In the genomic region with DNA sequence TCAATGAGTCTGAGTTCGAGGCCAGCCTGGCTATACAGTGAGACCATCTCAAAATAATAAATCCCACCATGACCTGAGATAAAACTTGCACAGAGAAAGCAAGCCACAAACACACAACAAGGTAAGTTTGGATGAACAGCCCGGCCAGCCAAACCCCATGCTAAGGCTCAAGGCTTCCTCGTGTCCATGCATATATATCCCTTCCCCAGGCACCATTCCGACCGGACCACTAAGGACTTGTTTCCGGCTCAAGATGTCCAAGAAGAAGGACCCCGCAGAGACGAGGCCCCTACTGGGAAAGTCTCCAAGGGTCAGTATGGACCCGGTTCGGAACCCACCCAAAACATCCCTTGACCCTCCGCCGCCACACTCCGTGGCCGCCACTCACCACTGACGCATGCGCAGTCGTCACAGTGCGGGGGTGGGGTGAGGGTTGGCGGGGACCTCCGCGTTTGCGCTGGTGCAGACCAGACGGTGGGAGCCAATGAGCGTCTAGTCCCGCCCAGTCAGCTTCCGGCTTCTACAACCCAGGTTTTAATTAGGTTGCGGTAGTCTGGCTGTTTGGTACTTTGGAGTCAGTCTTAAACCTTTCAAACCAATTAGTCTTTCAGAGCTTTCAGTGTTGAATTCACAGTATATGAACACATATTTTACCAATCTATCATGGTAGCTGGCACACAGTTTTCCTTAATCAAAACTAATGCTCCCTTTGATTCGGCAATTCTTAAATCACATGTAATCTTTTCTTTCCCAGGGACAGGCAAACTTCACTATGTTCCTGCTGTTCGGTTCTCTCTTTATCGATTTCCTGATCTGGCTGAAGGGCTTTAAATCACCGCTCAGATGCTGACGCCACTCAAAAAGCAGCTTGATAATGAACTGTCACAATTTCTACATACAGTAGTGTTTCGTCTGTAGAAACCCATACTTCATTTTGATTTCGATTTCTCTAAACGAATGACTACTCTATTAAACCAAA, we compare ENCODE assay signal across 8 mouse cellular contexts. TPM values are rescaled to one million over a fixed set of nuclear protein-coding genes. Genes with fewer than 3 reads are reported as not detected.
A peak's percentile ranks its signal among the peaks of the same experiment; 100 is the strongest.
DNase-seq lines count a peak whose midpoint lies in the region; ATAC-seq and TF ChIP-seq lines count a peak whose summit lies in the region.

Gene Eef1akmt1 (minus strand): TSS at position 458 of the 979 bp plus-strand sequence.

- intact Hi-C loops in heart, postnatal 36 days (cut with DNase I): loop anchor here (5.0 kb wide), 1 partner anchor 34 kb away; no protein-coding TSS in a partner anchor

- WGBS in forebrain, embryonic 16.5 days: 10% methylated on average over 35 of the region's 35 CpGs
- 7% methylated on average over 35 of the region's 35 CpGs for WGBS in lung, embryonic 14.5 days
- 6% methylated on average over 35 of the region's 35 CpGs for WGBS in olfactory bulb, adult 2 months
- 2% methylated on average over 35 of the region's 35 CpGs for WGBS in thymus, adult 2 months

- H3K27me3 ChIP-seq in G1E (ENCODE audit: insufficient read depth, low read length): no peaks in the 10 kb centered on the region
- no peaks in the 10 kb centered on the region for H3K27me3 ChIP-seq in forebrain, embryonic 16.5 days (replicated peaks; ENCODE audit: control insufficient read depth, insufficient read depth, low read length)
- no peaks in the 10 kb centered on the region for H3K27me3 ChIP-seq in lung, embryonic 14.5 days (ENCODE audit: insufficient read depth, low read length)
- no peaks in the 10 kb centered on the region for H3K27me3 ChIP-seq in thymus, adult 2 months (ENCODE audit: control insufficient read depth, insufficient read depth, low read length)

- H3K27ac ChIP-seq in forebrain, embryonic 16.5 days (ENCODE audit: low read length): peak within 1 kb of the TSS; percentile 64
- H3K27ac ChIP-seq in layer of hippocampus, adult 2 months: peak within 1 kb of the TSS; percentile 94
- peak within 1 kb of the TSS; percentile 71 for H3K27ac ChIP-seq in lung, embryonic 14.5 days (ENCODE audit: low read depth)
- H3K27ac ChIP-seq in olfactory bulb, adult 2 months (ENCODE audit: insufficient read depth, low read depth, low read length): peak within 1 kb of the TSS; percentile 58
- H3K27ac ChIP-seq in thymus, adult 2 months (ENCODE audit: control insufficient read depth, insufficient read depth, low read length): no peak within 1 kb of the TSS; the same call in 1 of the 2 replicates

- H3K4me3 ChIP-seq in G1E (ENCODE audit: low read depth, low read length): peak within 1 kb of the TSS; percentile 77
- peak within 1 kb of the TSS; percentile 77 for H3K4me3 ChIP-seq in forebrain, embryonic 16.5 days (replicated peaks; ENCODE audit: low read length)
- peak within 1 kb of the TSS; percentile 77 for H3K4me3 ChIP-seq in layer of hippocampus, adult 2 months
- peak within 1 kb of the TSS; percentile 65 for H3K4me3 ChIP-seq in lung, embryonic 14.5 days (ENCODE audit: low read depth, low read length)
- H3K4me3 ChIP-seq in olfactory bulb, adult 2 months (ENCODE audit: insufficient read depth, low read depth, low read length): peak within 1 kb of the TSS; percentile 56
- peak within 1 kb of the TSS; percentile 60 for H3K4me3 ChIP-seq in thymus, adult 2 months (ENCODE audit: control insufficient read depth, insufficient read depth, low read length)

- peak within 1 kb of the TSS; percentile 62 for H3K4me2 ChIP-seq in forebrain, embryonic 16.5 days (ENCODE audit: low read length)
- peak within 1 kb of the TSS; percentile 74 for H3K4me2 ChIP-seq in lung, embryonic 14.5 days

- TF ChIP-seq CTCF in G1E (IDR thresholded peaks at IDR 0.05; ENCODE audit: low read depth, low read length): no peak
- no peak for TF ChIP-seq CTCF in layer of hippocampus, adult 2 months (conservative IDR thresholded peaks at IDR 0.05)
- no peak for TF ChIP-seq CTCF in lung, embryonic 14.5 days (IDR thresholded peaks at IDR 0.05; ENCODE audit: low read depth)
- no peak for TF ChIP-seq CTCF in olfactory bulb, adult 2 months (IDR thresholded peaks at IDR 0.05; ENCODE audit: insufficient read depth, low read depth, low read length)
- peak; percentile 66; the same call in 1 of the 2 replicates for TF ChIP-seq CTCF in thymus, adult 2 months (IDR thresholded peaks at IDR 0.05; ENCODE audit: borderline replicate concordance, control insufficient read depth, extremely low read depth, insufficient read depth, low read length, poor library complexity)

- ATAC-seq in G1E (ENCODE audit: extremely low read depth, insufficient number of reproducible peaks, low FRiP score, poor library complexity, severe bottlenecking): peak; percentile 97
- peak; percentile 100 for ATAC-seq in forebrain, embryonic 16.5 days
- peak; percentile 99 for ATAC-seq in lung, embryonic 14.5 days (ENCODE audit: insufficient read depth)

- peak; percentile 95 for TF ChIP-seq POLR2A in olfactory bulb, adult 2 months (IDR thresholded peaks at IDR 0.05; ENCODE audit: insufficient read depth, low read depth, low read length)
- peak; percentile 90 for TF ChIP-seq POLR2A in thymus, adult 2 months (IDR thresholded peaks at IDR 0.05; ENCODE audit: control insufficient read depth, extremely low read depth, insufficient read depth, low read length, poor library complexity)

- H3K9me3 ChIP-seq in G1E (replicated peaks): no peaks in the 10 kb centered on the region
- no peaks in the 10 kb centered on the region for H3K9me3 ChIP-seq in forebrain, embryonic 16.5 days (ENCODE audit: control insufficient read depth, low read length)
- H3K9me3 ChIP-seq in lung, embryonic 14.5 days (ENCODE audit: low read depth, low read length): no peaks in the 10 kb centered on the region; the same call in 1 of the 2 replicates

- H3K4me1 ChIP-seq in G1E (ENCODE audit: insufficient read depth, low read depth, low read length): peaks cover 21% of the 10 kb centered on the region
- peaks cover 6% of the 10 kb centered on the region; the same call in 1 of the 2 replicates for H3K4me1 ChIP-seq in forebrain, embryonic 16.5 days (replicated peaks; ENCODE audit: control insufficient read depth, insufficient read depth, low read length)
- H3K4me1 ChIP-seq in lung, embryonic 14.5 days (ENCODE audit: insufficient read depth): peaks cover 4% of the 10 kb centered on the region; the same call in 1 of the 2 replicates
- no peaks in the 10 kb centered on the region for H3K4me1 ChIP-seq in olfactory bulb, adult 2 months (ENCODE audit: control insufficient read depth, insufficient read depth, low read length)
- H3K4me1 ChIP-seq in thymus, adult 2 months (replicated peaks; ENCODE audit: control insufficient read depth, insufficient read depth, low read length): no peaks in the 10 kb centered on the region; the same call in 1 of the 2 replicates

- H3K9ac ChIP-seq in forebrain, embryonic 16.5 days (replicated peaks; ENCODE audit: low read depth, low read length): peak within 1 kb of the TSS; percentile 82
- H3K9ac ChIP-seq in lung, embryonic 14.5 days: peak within 1 kb of the TSS; percentile 71

- peak; percentile 92 for DNase-seq in G1E (ENCODE audit: low spot score)
- DNase-seq in cerebellum, adult 18-20 months: peak; percentile 97 to 98
- peak; percentile 97 for DNase-seq in heart, postnatal 36 days
- peak; percentile 97 to 98 for DNase-seq in layer of hippocampus, adult 2 months (ENCODE audit: low spot score in 2 of 2)
- peak; percentile 98 for DNase-seq in lung, embryonic 14.5 days
- peak; percentile 96 for DNase-seq in thymus, adult 2 months

- peaks cover 31% of the 10 kb centered on the region for H3K36me3 ChIP-seq in G1E (replicated peaks)
- H3K36me3 ChIP-seq in forebrain, embryonic 16.5 days (ENCODE audit: control insufficient read depth, insufficient read depth): no peaks in the 10 kb centered on the region
- peaks cover 8% of the 10 kb centered on the region; the same call in 1 of the 2 replicates for H3K36me3 ChIP-seq in lung, embryonic 14.5 days (ENCODE audit: insufficient read depth)
- no peaks in the 10 kb centered on the region for H3K36me3 ChIP-seq in thymus, adult 2 months (ENCODE audit: control insufficient read depth, insufficient read depth, low read length)

RNA-seq across cellular contexts. Expression of gene Eef1akmt1, which starts in this region (rescaled TPM):
- 14.4 and 19.1 TPM in 2 replicates for total RNA-seq in G1E (2014; fragmentation: Nextera tagmentation)
- total RNA-seq in G1E (2017): 36.4 and 39.7 TPM in 2 replicates
- polyA plus RNA-seq in G1E (2012): 1.1 and 1.4 TPM in 2 replicates
- 98.0 and 103 TPM in 2 replicates for polyA plus RNA-seq in forebrain, embryonic 16.5 days (2015; fragmentation: Nextera tagmentation; extraction: Ambion mirVana)
- total RNA-seq in heart, postnatal 36 days (2021): 10 to 100 TPM; 30.6 to 33.2 TPM
- total RNA-seq in layer of hippocampus, adult 2 months (2021): 10 to 100 TPM; 30.9 to 33.4 TPM
- 112 and 122 TPM in 2 replicates for polyA plus RNA-seq in lung, embryonic 14.5 days (2014; fragmentation: Nextera tagmentation; extraction: Ambion mirVana)
- not detected in 2 replicates for polyA plus RNA-seq in olfactory bulb, adult 2 months (2012; ENCODE audit: insufficient read depth, insufficient read length, low replicate concordance, missing spikeins)
- polyA plus RNA-seq in thymus, adult 2 months (2012; rRNA removed): 20.6 and 24.0 TPM in 2 replicates
